Mouse (Mus musculus): ENCODE data around the gene Srek1. TPM values are rescaled to one million over a fixed set of nuclear protein-coding genes. Genes with fewer than 3 reads are reported as not detected.
A peak's percentile ranks its signal among the peaks of the same experiment; 100 is the strongest.

Gene Srek1
- polyA plus RNA-seq, 1 experiment from 2014 or later = 105 TPM

DNA sequence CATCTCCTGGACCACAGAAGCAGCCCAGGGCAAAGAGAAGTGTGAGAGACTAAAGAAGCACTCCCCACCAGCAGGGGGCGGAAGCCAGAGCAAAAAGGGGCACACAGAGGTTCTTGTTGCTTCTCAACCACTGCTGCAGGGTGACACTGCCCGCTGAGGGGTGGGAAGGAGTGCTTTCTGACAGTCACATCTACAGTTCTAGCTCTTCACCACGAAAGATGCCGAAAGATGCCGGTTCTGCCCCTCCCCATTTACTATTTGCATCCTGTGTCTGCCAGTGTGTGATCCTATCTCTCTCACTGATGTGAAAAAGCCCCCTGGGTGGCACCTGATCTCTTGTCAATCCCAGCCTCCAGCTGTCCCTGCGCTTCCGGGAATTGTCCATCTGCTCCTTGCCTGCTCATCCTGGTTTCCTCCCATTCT, 64.0 kb downstream of the Srek1 start:
- Histone ChIP-seq H3K27me3 (no peaks in the 10 kb centered on the region), H3K9ac (no peak overlapping the region), H3K36me3 (ENCODE audit: poor library complexity, severe bottlenecking) (no peaks in the 10 kb centered on the region), H3K9me3 (replicated peaks) (no peaks in the 10 kb centered on the region), H3K4me3 (no peak overlapping the region), H3K4me1 (no peaks in the 10 kb centered on the region), H3K27ac (no peak overlapping the region), H3K4me2 (no peak overlapping the region)
- no peak for ATAC-seq
- WGBS = 68% methylated on average over 7 of the region's 7 CpGs

DNA sequence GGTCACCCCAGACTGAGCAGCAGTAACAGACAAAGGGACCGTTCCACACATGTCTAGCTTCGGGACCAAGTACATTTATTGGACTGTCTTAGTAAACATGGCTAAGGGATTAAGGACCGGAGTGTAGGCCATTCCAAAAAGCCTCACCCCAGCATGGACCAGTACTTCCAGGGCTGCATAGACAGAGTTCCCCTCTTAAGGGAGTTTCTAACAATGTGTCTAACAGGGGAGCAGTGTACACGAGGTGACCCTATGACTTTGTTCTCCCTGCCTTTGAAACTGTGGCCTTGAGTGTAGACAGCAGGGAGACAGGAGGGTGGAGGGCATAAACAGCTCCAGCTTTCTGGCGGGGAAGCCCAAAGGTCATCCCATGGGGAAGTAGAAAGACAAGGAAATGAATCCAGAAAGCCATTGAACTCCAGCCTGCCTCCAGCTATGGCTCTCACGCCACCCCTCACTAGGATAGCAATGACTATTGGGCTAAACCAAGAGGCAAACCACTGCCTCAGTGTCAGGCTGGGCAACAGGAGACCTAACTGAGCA, 68.9 kb downstream of the Srek1 start:
- ATAC-seq = no peak
- Histone ChIP-seq H3K4me2 (no peak overlapping the region), H3K4me1 (peaks cover 3% of the 10 kb centered on the region), H3K4me3 (no peak overlapping the region), H3K9ac (no peak overlapping the region), H3K36me3 (ENCODE audit: poor library complexity, severe bottlenecking) (no peaks in the 10 kb centered on the region), H3K27ac (no peak overlapping the region), H3K9me3 (replicated peaks) (no peaks in the 10 kb centered on the region), H3K27me3 (no peaks in the 10 kb centered on the region)
- whole genome bisulfite sequencing = 77% methylated on average over 6 of the region's 6 CpGs

DNA sequence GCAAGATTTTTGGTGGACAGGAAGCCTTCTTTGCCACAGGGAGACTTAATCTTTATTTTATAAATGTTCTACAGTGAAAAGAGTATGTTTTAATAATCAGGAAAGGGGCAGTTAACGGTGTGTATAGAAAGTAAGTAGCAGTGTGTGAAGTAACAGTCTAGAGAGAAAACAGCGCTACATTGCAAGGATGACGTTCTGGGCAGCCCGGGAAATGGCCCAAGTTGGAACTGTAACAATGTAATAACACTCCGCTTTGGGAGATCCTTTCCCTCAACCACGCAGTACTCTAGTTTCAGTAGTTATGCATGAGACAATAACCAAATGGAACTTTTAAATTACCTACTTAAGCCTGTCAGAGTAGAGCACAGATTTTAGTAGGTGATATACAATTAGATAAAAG, 70.6 kb downstream of the Srek1 start:
- 71% methylated on average over 6 of the region's 6 CpGs for WGBS
- Histone ChIP-seq H3K9ac (no peak overlapping the region), H3K4me2 (no peak overlapping the region), H3K4me1 (peaks cover 3% of the 10 kb centered on the region), H3K4me3 (no peak overlapping the region), H3K9me3 (replicated peaks) (no peaks in the 10 kb centered on the region), H3K27ac (no peak overlapping the region), H3K36me3 (ENCODE audit: poor library complexity, severe bottlenecking) (no peaks in the 10 kb centered on the region), H3K27me3 (no peaks in the 10 kb centered on the region)
- peak; percentile 34; the same call in 1 of the 2 replicates for ATAC-seq

DNA sequence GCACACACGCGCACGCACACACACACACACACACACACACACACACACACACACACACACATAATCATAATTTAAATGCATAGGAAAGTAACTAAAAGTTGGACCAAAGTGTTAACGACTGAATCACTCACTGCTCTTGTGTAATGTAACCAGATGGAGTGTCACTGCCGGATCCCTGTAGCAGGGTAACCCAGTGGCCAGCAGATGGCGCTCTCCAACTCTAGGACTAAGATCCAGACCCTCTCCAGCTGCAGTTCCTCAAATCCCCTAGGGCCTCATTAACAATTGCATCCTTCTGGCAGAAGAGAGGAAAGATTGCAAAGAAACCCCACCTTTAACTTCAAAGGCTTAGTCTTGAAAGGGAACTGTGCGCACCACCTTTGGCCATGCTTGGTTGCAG, 71.0 kb downstream of the Srek1 start:
- no peak overlapping the region for H3K27ac ChIP-seq
- WGBS = 40% methylated on average over 7 of the region's 7 CpGs
- peak; percentile 96 for ATAC-seq
- peaks cover 3% of the 10 kb centered on the region for H3K4me1 ChIP-seq
- H3K9ac ChIP-seq = no peak overlapping the region
- no peak overlapping the region for H3K4me2 ChIP-seq
- H3K4me3 ChIP-seq = no peak overlapping the region
- H3K36me3 ChIP-seq (ENCODE audit: poor library complexity, severe bottlenecking) = no peaks in the 10 kb centered on the region
- H3K9me3 ChIP-seq (replicated peaks) = no peaks in the 10 kb centered on the region
- H3K27me3 ChIP-seq = no peaks in the 10 kb centered on the region

DNA sequence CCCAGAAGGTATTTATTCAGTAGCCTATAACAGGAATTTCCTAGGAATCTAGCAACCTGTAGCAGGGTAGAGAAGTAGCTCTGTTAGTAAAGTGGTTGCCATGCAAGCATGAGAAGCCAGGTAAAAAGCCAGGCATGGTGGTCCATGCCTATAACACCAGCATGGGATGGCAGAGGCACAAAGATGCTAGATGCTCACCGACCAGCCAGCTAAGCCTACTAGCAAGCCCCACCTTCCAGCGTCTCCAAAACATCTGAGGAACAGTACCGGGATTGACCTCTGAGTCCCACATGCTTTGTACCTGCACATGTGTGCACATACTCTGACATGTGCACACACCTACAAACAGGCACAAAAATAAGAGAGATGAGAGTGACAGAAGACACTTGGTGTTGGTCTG, 72.1 kb downstream of the Srek1 start:
- WGBS = 96% methylated on average over 3 of the region's 3 CpGs
- H3K27ac ChIP-seq = no peak overlapping the region

DNA sequence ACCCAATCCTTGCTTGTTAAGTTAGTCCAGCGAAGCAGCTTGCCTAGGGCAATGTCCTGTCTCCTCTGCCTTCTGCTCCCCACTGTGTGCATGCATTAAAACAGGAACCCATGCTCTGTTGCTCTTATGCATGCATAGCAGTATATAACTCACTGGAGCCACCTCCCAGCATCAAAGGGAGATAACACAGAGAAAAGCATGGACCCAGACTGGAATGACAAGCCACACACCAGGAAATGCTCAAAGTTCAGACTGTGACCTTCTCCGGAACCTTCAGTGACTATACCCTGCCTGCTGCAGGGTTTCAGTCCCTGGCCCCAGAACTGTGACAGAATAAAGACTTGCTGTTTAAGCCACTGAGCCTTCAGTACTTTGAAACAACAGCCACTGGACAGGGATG, 73.7 kb downstream of the Srek1 start:
- H3K4me2 ChIP-seq = no peak overlapping the region
- no peak overlapping the region for H3K9ac ChIP-seq
- no peaks in the 10 kb centered on the region for H3K36me3 ChIP-seq (ENCODE audit: poor library complexity, severe bottlenecking)
- no peak overlapping the region for H3K27ac ChIP-seq
- ATAC-seq = no peak
- peaks cover 3% of the 10 kb centered on the region for H3K4me1 ChIP-seq
- no peaks in the 10 kb centered on the region for H3K9me3 ChIP-seq (replicated peaks)
- H3K27me3 ChIP-seq = no peaks in the 10 kb centered on the region
- H3K4me3 ChIP-seq = no peak overlapping the region
- 80% methylated on average over 2 of the region's 2 CpGs for WGBS

More for the DNA sequence above, 72.1 kb downstream of the Srek1 start:
- Histone ChIP-seq H3K27me3 (no peaks in the 10 kb centered on the region), H3K4me3 (no peak overlapping the region), H3K36me3 (ENCODE audit: poor library complexity, severe bottlenecking) (no peaks in the 10 kb centered on the region), H3K4me2 (no peak overlapping the region), H3K9me3 (replicated peaks) (no peaks in the 10 kb centered on the region), H3K4me1 (peaks cover 3% of the 10 kb centered on the region), H3K9ac (no peak overlapping the region)
- no peak for ATAC-seq

DNA sequence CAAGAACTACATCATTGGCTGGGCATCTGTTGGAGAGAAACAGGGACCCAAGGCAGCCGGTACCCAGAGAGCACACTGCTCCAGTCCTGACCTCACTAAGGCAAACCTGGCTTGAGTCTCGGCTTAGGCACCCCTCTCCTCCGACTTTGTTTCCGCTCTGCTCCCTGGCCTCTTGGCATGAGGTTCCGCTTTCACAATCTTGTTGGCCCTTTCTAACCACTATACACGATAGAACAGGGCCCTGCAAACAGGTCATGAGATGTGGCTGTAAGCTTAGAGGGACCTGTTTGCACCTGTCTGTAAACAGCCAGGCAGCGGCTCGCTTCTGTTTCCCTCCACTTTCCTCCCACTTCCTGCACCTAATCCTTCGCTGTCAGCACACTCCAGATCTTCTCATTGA, 76.4 kb downstream of the Srek1 start:
- Histone ChIP-seq H3K27me3 (no peaks in the 10 kb centered on the region), H3K4me1 (no peaks in the 10 kb centered on the region), H3K4me2 (no peak overlapping the region), H3K9ac (no peak overlapping the region), H3K4me3 (no peak overlapping the region), H3K9me3 (replicated peaks) (no peaks in the 10 kb centered on the region), H3K27ac (no peak overlapping the region), H3K36me3 (ENCODE audit: poor library complexity, severe bottlenecking) (no peaks in the 10 kb centered on the region)
- 79% methylated on average over 9 of the region's 9 CpGs for WGBS
- ATAC-seq = no peak

DNA sequence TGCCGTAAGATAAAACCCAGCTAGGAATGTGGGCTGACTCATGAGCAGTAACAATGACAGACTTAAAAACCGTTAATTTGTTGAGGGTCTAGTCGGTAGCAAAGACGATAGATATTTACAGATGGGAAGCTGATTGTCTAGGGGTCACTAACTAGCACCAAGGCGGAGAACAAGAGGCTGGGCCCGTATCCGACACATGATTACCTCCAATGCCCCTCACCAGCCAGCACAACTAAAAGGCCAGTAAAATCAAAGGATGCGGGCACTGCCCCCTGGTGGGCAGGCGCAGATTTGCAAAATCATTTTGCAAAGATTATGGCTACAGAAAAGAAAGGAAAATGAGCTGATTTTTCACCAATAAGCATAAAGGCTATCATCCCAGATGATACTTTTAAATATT, 78.2 kb downstream of the Srek1 start:
- no peak overlapping the region for H3K9ac ChIP-seq
- no peak overlapping the region for H3K27ac ChIP-seq
- H3K27me3 ChIP-seq = no peaks in the 10 kb centered on the region
- H3K36me3 ChIP-seq (ENCODE audit: poor library complexity, severe bottlenecking) = no peaks in the 10 kb centered on the region
- 41% methylated on average over 9 of the region's 9 CpGs for WGBS
- no peak for ATAC-seq
- no peak overlapping the region for H3K4me2 ChIP-seq
- no peaks in the 10 kb centered on the region for H3K9me3 ChIP-seq (replicated peaks)
- H3K4me1 ChIP-seq = no peaks in the 10 kb centered on the region
- no peak overlapping the region for H3K4me3 ChIP-seq

DNA sequence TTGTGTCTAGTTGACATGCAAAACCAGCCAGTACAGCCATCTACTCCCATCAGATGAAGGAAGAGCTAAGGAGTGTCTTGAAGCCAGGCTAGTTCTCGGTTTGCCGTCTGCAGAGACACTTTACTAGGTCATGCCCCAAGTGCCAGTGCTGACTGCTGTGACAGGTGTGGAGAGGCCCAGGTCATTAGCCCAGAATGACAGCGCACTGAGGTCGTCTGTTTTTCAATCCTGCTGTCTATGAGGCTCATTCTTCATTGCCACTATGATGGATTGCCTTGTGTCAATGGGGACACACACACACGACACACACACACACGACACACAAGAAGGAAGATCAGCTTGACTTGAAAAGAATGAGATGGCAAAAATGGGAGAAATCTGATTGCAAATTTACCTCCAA, 79.0 kb downstream of the Srek1 start:
- no peaks in the 10 kb centered on the region for H3K36me3 ChIP-seq (ENCODE audit: poor library complexity, severe bottlenecking)
- no peak for ATAC-seq
- H3K9me3 ChIP-seq (replicated peaks) = no peaks in the 10 kb centered on the region
- H3K4me3 ChIP-seq = no peak overlapping the region
- no peaks in the 10 kb centered on the region for H3K4me1 ChIP-seq
- H3K4me2 ChIP-seq = no peak overlapping the region
- WGBS = 89% methylated on average over 6 of the region's 6 CpGs
- no peaks in the 10 kb centered on the region for H3K27me3 ChIP-seq
- H3K27ac ChIP-seq = no peak overlapping the region
- H3K9ac ChIP-seq = no peak overlapping the region

Other genes with a start within 250 kb of the Srek1 start
- 14.8 and 15.6 TPM in 2 replicates for gene Erbin, start 145.9 kb upstream of the Srek1 start, polyA plus RNA-seq (2015; fragmentation: Nextera tagmentation; extraction: Ambion mirVana)